Mouse (Mus musculus): ENCODE measurements around the gene Scrg1.
"Not testable (repeated sequence)": the region's sequence is repeated elsewhere in the genome, so short reads cannot be mapped to it uniquely, and the experiment has no call there.

Gene Scrg1

DNA sequence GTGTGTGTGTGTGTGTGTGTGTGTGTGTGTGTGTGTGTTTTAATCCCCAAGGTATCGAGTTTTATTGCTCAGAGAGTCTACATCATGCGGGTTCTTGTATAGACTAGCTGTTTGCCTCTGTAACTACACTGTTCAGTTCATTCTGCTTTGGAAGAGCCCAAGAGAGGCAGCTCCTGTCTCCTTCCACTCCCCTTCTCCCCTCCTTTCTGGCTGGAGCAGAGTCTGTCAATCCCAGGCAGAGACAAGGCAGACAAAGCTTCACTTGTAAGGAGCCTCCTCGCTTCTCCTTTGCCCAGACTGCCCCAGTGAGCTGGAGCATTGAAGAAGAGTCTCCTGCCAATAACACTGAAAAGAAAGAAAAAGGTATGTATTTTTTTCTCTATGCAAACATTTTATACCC is at the start of gene Scrg1:
Gene Scrg1, plus strand, starts transcription at position 159 of the 400 bp plus-strand sequence.
- no peak for DNase-seq (ENCODE audit: low spot score in 2 of 2)

DNA sequence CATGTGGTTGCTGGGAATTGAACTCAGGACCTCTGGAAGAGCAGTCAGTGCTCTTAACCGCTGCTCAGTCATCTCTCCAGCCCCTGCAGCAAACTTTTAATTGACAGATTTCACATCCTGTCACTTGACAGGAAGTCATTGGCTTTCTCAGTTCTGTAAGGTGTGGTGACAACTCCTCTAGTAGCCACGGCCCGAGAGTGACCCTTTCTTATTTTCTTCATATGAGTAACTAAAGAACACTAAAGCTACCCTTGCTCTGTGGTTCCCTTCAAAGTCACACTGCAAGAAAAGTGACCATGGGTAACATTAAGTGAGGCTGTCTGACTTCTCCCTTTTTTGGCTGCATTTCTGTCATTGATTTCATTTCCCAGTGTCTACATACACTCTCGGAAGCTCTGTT is 49.4 kb upstream of the Scrg1 start:
- no peak for DNase-seq (ENCODE audit: low spot score in 2 of 2)

GRCm38 (mm10) chr8:57409333-57409732 is 46.4 kb upstream of the Scrg1 start:
- no peak for DNase-seq (ENCODE audit: low spot score in 2 of 2)

GRCm38 (mm10) chr8:57409779-57410472 is 45.8 kb upstream of the Scrg1 start:
- no peak for DNase-seq (ENCODE audit: low spot score in 2 of 2)

DNA sequence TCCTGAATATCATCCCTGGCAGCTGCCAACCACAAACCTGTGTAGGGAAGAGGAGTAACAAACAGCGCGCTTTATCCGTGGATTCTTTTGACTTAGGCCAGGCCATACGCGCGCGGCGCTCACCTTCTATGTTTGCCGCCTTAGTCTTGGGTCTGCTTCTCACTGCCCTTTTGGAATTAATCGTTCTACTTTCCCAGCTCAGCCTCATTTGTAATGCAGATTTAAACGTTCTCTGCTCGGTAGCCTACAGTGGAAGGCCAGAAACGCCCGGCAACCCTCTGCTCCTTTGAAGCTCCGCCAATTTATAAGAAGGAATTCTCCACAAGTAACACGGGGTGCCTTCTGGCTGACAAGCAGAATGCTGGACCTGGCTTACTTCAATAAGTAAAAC is 45.3 kb upstream of the Scrg1 start:
- DNase-seq (ENCODE audit: low spot score in 2 of 2) = no peak

- DNase-seq (ENCODE audit: low spot score in 2 of 2) = no peak
Measured at GRCm38 (mm10) chr8:57411366-57411765, 44.4 kb upstream of the Scrg1 start.

DNA sequence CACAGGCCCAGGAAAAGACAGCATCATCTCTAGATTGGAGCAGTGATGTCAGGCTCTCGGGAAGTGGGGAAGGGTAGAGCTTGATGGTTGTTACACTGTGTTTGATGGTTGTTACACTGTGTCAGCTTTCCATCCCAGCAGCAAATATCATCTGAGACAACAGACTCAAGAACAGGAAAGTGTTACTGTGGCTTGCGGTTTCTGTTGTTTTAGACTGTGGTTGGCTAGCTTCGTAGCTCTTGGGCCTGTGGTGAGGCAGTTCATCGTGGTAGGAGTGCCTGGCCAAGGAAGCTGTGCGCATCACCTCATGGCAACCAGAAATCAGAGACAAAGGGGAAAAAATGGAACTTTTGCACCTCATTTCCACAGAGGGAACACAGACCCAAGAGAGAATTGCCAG is 38.9 kb upstream of the Scrg1 start:
- no peak for DNase-seq (ENCODE audit: low spot score in 2 of 2)

DNA sequence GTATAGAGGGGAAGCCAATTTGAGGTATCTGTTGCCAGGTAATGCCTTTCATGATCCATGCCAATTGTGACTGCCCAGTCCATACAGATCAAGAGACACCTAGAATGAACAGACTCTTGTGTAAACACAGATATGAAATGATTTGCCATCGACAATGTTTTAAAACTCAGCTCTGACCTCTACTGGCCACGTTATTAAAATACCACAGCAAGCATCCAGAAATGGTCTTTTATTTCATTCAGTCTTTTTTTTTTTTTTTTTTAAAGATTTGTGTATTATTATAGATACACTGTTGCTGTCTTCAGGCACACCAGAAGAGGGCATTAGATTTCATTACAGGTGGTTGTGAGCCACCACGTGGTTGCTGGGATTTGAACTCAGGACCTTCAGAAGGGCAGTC is 29.6 kb upstream of the Scrg1 start:
- no peak for DNase-seq (ENCODE audit: low spot score in 2 of 2)

- no peak for DNase-seq (ENCODE audit: low spot score in 2 of 2)
Measured at GRCm38 (mm10) chr8:57427581-57428366, 27.9 kb upstream of the Scrg1 start.

GRCm38 (mm10) chr8:57428566-57428965 is 27.2 kb upstream of the Scrg1 start:
- DNase-seq (ENCODE audit: low spot score in 2 of 2) = no peak

GRCm38 (mm10) chr8:57429166-57429887 is 26.4 kb upstream of the Scrg1 start:
- peak; percentile 53 to 54 for DNase-seq (ENCODE audit: low spot score in 2 of 2)

- not testable (repeated sequence) for DNase-seq (ENCODE audit: low spot score in 2 of 2)
Measured at GRCm38 (mm10) chr8:57429888-57430274, 25.8 kb upstream of the Scrg1 start.

GRCm38 (mm10) chr8:57430901-57431300 is 24.8 kb upstream of the Scrg1 start:
- DNase-seq (ENCODE audit: low spot score in 2 of 2) = no peak

DNA sequence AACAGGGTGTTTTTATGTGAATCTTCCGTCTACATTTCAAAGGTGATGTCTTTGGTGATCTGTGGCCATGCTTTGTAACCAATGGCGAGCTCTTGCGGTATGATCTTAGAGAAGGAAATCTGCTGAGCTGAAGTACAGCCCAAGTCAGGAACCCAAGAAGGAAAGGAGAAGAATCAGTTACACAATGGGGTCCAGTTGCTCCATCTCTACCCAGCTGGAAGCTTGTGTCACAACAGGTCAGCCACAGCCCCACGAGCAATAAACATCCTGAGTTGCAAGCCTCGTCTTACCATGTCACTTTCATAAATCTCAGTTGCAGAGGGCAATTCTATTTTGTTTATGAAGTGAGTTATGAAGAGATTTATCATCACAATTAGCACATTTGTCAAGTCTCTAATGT is 22.9 kb upstream of the Scrg1 start:
- no peak for DNase-seq (ENCODE audit: low spot score in 2 of 2)

- no peak for DNase-seq (ENCODE audit: low spot score in 2 of 2)
Measured at GRCm38 (mm10) chr8:57435768-57436436, 19.8 kb upstream of the Scrg1 start.

DNA sequence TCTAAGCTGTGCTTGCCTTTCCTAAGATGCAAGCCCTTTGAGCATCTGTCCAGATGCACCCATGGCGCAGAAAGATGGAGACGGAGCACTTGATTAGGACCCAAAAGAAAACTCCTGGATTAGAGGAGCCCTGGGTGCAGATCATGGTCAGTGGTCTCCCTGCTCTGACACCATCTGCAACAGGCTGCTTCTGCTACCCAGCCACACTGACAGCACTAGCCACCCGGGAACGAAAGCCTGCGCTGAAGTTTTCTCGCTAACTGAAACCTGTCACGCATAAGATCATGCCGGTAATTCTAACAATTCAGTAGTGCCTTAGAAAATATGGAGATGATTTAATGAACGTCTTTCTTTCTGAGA is 19.3 kb upstream of the Scrg1 start:
- DNase-seq (ENCODE audit: low spot score in 2 of 2) = no peak

DNA sequence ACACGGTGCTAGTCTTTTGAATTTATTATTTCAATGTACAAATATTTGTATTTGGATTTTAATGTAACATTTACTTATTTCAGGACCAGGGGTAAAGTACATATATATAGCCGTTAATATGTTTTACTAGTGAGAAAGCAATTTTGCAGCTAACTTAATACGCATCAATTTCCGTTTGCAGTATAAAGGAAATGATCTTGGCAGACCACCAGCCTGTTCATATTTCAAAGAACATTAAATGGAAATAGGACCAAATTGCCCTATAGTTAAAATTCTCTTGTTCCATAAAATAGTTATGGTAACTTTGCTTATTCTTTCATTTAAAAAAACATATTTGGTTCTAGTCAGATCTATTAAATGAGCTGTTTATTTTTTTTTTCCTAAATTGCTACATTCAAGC is 14.6 kb upstream of the Scrg1 start:
- no peak for DNase-seq (ENCODE audit: low spot score in 2 of 2)

DNA sequence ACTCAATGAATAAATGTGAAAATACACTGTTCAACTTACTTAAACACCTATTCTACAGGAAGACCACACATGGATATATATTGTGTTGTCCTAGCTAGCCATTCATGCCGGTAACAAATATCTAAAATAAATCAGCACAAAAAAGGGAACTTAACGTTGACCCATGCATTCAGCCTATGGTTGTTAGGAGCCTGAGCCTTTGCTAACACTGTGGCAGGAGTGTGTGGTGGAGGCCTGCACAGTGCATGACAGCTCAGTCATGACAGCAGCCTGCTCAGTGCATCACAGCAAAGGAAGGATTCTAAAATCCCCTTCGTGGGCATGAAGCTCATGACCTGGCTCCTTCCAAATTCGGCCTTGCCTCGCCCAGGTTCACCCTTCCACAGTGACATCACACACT is 14.2 kb upstream of the Scrg1 start:
- no peak for DNase-seq (ENCODE audit: low spot score in 2 of 2)

DNA sequence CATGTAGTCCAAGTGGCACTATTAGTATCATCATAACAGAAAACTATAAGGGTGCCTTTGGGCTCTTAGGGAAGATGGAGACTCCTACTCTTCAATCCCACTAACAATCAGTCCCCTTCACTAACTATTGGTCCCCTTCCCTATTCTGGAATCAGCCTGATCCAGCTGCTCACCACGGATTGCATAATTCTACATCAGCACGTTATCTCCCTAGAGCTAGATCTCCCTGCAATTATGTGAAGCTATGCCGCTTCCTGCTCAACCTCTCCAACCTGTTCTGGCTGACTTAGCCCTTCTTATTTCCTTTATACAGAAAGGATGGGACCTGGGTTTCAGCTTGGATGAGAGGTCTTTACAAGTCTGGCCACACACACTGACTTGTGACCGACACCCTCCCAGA is 12.4 kb upstream of the Scrg1 start:
- DNase-seq (ENCODE audit: low spot score in 2 of 2) = no peak

DNA sequence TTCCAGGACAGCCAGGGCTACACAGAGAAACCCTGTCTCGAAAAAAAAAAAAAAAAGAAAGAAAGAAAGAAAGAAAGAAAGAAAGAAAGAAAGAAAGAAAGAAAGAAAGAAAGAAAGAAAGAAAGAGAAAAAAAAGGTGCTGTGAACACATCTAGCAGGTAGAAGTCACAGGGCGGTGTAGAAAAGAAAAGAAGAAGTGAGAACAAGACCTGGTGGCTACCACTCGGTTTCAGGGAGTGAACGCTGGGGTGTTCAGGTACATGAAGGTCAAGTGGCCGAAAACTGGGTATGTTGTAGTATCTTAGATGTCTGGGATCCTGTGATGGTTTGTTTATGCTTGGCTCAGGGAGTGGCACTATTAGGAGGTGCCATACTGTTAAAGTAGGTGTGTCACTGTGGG is 9.8 kb upstream of the Scrg1 start:
- DNase-seq (ENCODE audit: low spot score in 2 of 2) = not testable (repeated sequence)

GRCm38 (mm10) chr8:57450726-57451125 is 5.0 kb upstream of the Scrg1 start:
- DNase-seq (ENCODE audit: low spot score in 2 of 2) = no peak

- DNase-seq (ENCODE audit: low spot score in 2 of 2) = no peak
Measured at GRCm38 (mm10) chr8:57451896-57452295, 3.8 kb upstream of the Scrg1 start.
